Comparison of ENCODE assay signal across 8 mouse cellular contexts in the genomic region with DNA sequence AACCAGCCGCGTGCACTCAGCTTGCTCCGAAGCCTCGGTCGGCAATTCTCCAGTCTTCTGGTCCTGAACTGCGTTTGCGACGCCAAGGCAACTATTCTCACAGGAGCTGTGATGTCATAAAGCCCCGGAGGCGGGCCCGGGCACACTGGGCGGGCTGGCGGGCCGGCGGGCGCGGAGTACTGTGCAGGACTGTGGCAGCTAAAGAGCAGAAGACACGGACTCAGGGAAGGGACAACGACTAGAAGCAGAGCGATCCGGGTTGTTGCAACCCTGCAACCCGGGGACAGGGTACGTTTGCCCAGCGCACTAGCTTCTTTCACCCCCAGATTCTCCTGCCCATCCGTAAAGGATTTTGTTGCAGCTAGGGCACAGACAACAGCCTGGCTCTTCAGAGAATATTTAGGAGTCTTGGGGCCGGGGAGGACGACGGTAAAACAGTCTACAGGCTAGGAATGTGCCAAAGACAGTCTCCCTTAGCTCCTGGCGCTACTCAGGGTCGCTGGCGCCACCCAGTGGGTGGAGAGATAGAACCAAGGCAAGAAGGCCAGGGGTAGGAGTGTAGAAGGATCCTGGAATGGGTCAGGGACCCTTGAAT. TPM values are rescaled to one million over a fixed set of nuclear protein-coding genes. Genes with fewer than 3 reads are reported as not detected.
DNase-seq lines count a peak whose midpoint lies in the region; ATAC-seq and TF ChIP-seq lines count a peak whose summit lies in the region.

TSS of gene Cfap100 (minus strand) at position 418 of the 595 bp plus-strand sequence.

- no peaks in the 10 kb centered on the region for H3K36me3 ChIP-seq in embryonic facial prominence, embryonic 12.5 days
- H3K36me3 ChIP-seq in heart, adult 2 months (ENCODE audit: control insufficient read depth, insufficient read depth, low read length) = no peaks in the 10 kb centered on the region
- no peaks in the 10 kb centered on the region for H3K36me3 ChIP-seq in limb, embryonic 10.5 days
- no peaks in the 10 kb centered on the region for H3K36me3 ChIP-seq in midbrain, embryonic 11.5 days (ENCODE audit: control insufficient read depth, insufficient read depth, low read length)
- no peaks in the 10 kb centered on the region for H3K36me3 ChIP-seq in stomach, embryonic 14.5 days (ENCODE audit: control insufficient read depth, insufficient read depth, low read length)

- no peak for TF ChIP-seq POLR2A in heart, adult 2 months (IDR thresholded peaks at IDR 0.05; ENCODE audit: insufficient read depth, low read depth, low read length)

- under 1% methylated on average over 31 of the region's 31 CpGs for WGBS in embryonic facial prominence, embryonic 12.5 days
- WGBS in heart, adult 2 months = under 1% methylated on average over 31 of the region's 31 CpGs
- under 1% methylated on average over 31 of the region's 31 CpGs for WGBS in limb, embryonic 10.5 days
- WGBS in midbrain, embryonic 11.5 days = 0% methylated on average over 31 of the region's 31 CpGs
- under 1% methylated on average over 31 of the region's 31 CpGs for WGBS in stomach, embryonic 14.5 days

- peak within 1 kb of the TSS; percentile 88 for H3K4me2 ChIP-seq in embryonic facial prominence, embryonic 12.5 days (replicated peaks)
- peak within 1 kb of the TSS; percentile 71 for H3K4me2 ChIP-seq in midbrain, embryonic 11.5 days
- H3K4me2 ChIP-seq in stomach, embryonic 14.5 days (replicated peaks; ENCODE audit: low read depth, low read length) = peak within 1 kb of the TSS; percentile 85

- DNase-seq in 3T3-L1 (ENCODE audit: low read depth, low spot score) = peak; percentile 84
- DNase-seq in adrenal gland, postnatal 36 days = peak; percentile 88 to 90
- peak; percentile 75 to 81 for DNase-seq in heart, adult 2 months
- peak; percentile 82 for DNase-seq in kidney, adult 18-20 months
- DNase-seq in limb, embryonic 10.5 days (ENCODE audit: low spot score) = peak; percentile 75
- peak; percentile 95 for DNase-seq in midbrain, embryonic 11.5 days (ENCODE audit: low spot score, missing footprints)

- peaks cover 7% of the 10 kb centered on the region; the same call in 1 of the 2 replicates for H3K4me1 ChIP-seq in embryonic facial prominence, embryonic 12.5 days
- peaks cover 1% of the 10 kb centered on the region; the same call in 1 of the 2 replicates for H3K4me1 ChIP-seq in heart, adult 2 months (ENCODE audit: control insufficient read depth, insufficient read depth, low read length)
- H3K4me1 ChIP-seq in limb, embryonic 10.5 days = peaks cover 14% of the 10 kb centered on the region
- peaks cover 6% of the 10 kb centered on the region for H3K4me1 ChIP-seq in midbrain, embryonic 11.5 days (ENCODE audit: control insufficient read depth, insufficient read depth, low read length)
- H3K4me1 ChIP-seq in stomach, embryonic 14.5 days (ENCODE audit: control insufficient read depth, insufficient read depth, low read length) = no peaks in the 10 kb centered on the region

- no peaks in the 10 kb centered on the region for H3K9me3 ChIP-seq in embryonic facial prominence, embryonic 12.5 days
- H3K9me3 ChIP-seq in limb, embryonic 10.5 days (replicated peaks) = no peaks in the 10 kb centered on the region
- H3K9me3 ChIP-seq in midbrain, embryonic 11.5 days (ENCODE audit: control insufficient read depth, low read length) = no peaks in the 10 kb centered on the region
- no peaks in the 10 kb centered on the region for H3K9me3 ChIP-seq in stomach, embryonic 14.5 days (ENCODE audit: control insufficient read depth, low read depth, low read length)

- peak within 1 kb of the TSS; percentile 53 for H3K9ac ChIP-seq in embryonic facial prominence, embryonic 12.5 days
- peak within 1 kb of the TSS; percentile 60 for H3K9ac ChIP-seq in heart, adult 2 months (ENCODE audit: low read depth, low read length)
- H3K9ac ChIP-seq in midbrain, embryonic 11.5 days (ENCODE audit: low read length) = peak within 1 kb of the TSS; percentile 64
- H3K9ac ChIP-seq in stomach, embryonic 14.5 days (replicated peaks; ENCODE audit: low read depth, low read length) = no peak within 1 kb of the TSS

- peak; percentile 72 for ATAC-seq in embryonic facial prominence, embryonic 12.5 days (ENCODE audit: insufficient number of reproducible peaks, insufficient read depth, low FRiP score, low TSS enrichment)
- ATAC-seq in midbrain, embryonic 11.5 days (ENCODE audit: low FRiP score) = peak; percentile 94
- peak; percentile 86; the same call in 1 of the 2 replicates for ATAC-seq in stomach, embryonic 14.5 days (ENCODE audit: insufficient number of reproducible peaks, insufficient read depth, low FRiP score, low read depth)

- TF ChIP-seq CTCF in heart, adult 2 months (IDR thresholded peaks at IDR 0.05) = peak; percentile 73

- no peak within 1 kb of the TSS for H3K27ac ChIP-seq in embryonic facial prominence, embryonic 12.5 days
- peak within 1 kb of the TSS; percentile 36 for H3K27ac ChIP-seq in heart, adult 2 months
- peak within 1 kb of the TSS; percentile 66 for H3K27ac ChIP-seq in limb, embryonic 10.5 days
- no peak within 1 kb of the TSS; the same call in 1 of the 2 replicates for H3K27ac ChIP-seq in midbrain, embryonic 11.5 days (ENCODE audit: low read depth, low read length)
- H3K27ac ChIP-seq in stomach, embryonic 14.5 days (ENCODE audit: low read length) = 0 out of 2 replicates have a peak within 1 kb of the TSS, but pooled peaks have one; percentile 15

- H3K4me3 ChIP-seq in embryonic facial prominence, embryonic 12.5 days = peak within 1 kb of the TSS; percentile 44
- H3K4me3 ChIP-seq in heart, adult 2 months = peak within 1 kb of the TSS; percentile 57
- peak within 1 kb of the TSS; percentile 56 for H3K4me3 ChIP-seq in limb, embryonic 10.5 days
- peak within 1 kb of the TSS; percentile 38 for H3K4me3 ChIP-seq in midbrain, embryonic 11.5 days (ENCODE audit: low read depth, low read length)
- H3K4me3 ChIP-seq in stomach, embryonic 14.5 days (ENCODE audit: low read depth, low read length) = peak within 1 kb of the TSS; percentile 39

- no peaks in the 10 kb centered on the region for H3K79me2 ChIP-seq in heart, adult 2 months (replicated peaks; ENCODE audit: control insufficient read depth, insufficient read depth, low read length)

- peaks cover 10% of the 10 kb centered on the region; the same call in 1 of the 2 replicates for H3K27me3 ChIP-seq in embryonic facial prominence, embryonic 12.5 days
- no peaks in the 10 kb centered on the region for H3K27me3 ChIP-seq in heart, adult 2 months (ENCODE audit: control insufficient read depth, insufficient read depth, low read length)
- H3K27me3 ChIP-seq in limb, embryonic 10.5 days (ENCODE audit: low read depth, poor library complexity, severe bottlenecking) = peaks cover 28% of the 10 kb centered on the region
- H3K27me3 ChIP-seq in midbrain, embryonic 11.5 days (ENCODE audit: control insufficient read depth, insufficient read depth, low read length) = peaks cover 7% of the 10 kb centered on the region
- H3K27me3 ChIP-seq in stomach, embryonic 14.5 days (ENCODE audit: control insufficient read depth, insufficient read depth, low read length) = peaks cover 6% of the 10 kb centered on the region; the same call in 1 of the 2 replicates

- intact Hi-C loops in heart, adult 2 months (cut with DNase I) = loop anchor here (10.0 kb wide), 1 partner anchor 744 kb away; no protein-coding TSS in a partner anchor

- no peak for TF ChIP-seq EP300 in heart, adult 2 months (IDR thresholded peaks at IDR 0.05; ENCODE audit: insufficient read depth, low read depth, low read length)

RNA-seq across cellular contexts. Expression of gene Cfap100, which starts in this region (rescaled TPM):
- total RNA-seq in adrenal gland, postnatal 36 days (2021) = 1 to 10 TPM in 1 of 2 experiments, under 1 TPM in 1; 0.46 to 1.2 TPM
- 0.65 and 0.76 TPM in 2 replicates for polyA plus RNA-seq in embryonic facial prominence, embryonic 12.5 days (2016; fragmentation: Nextera tagmentation; extraction: Ambion mirVana)
- under 1 TPM; 0.16 to 0.18 TPM for total RNA-seq in heart, adult 2 months (2021)
- 0.44 and 0.80 TPM in 2 replicates for polyA plus RNA-seq in heart, adult 2 months (2012; rRNA removed)
- polyA plus RNA-seq in limb, embryonic 10.5 days (2016; fragmentation: Nextera tagmentation; extraction: Ambion mirVana) = 0.30 and 0.64 TPM in 2 replicates
- polyA plus RNA-seq in midbrain, embryonic 11.5 days (2014; fragmentation: Nextera tagmentation; extraction: Ambion mirVana) = 1.8 and 2.8 TPM in 2 replicates
- 0.61 and 0.71 TPM in 2 replicates for polyA plus RNA-seq in stomach, embryonic 14.5 days (2014; fragmentation: Nextera tagmentation; extraction: Ambion mirVana)

Comparison
In these comparisons a context has a peak if more than half of its experiments do, and no peak if none do; other contexts are left out.
1. Peak in ATAC-seq, H3K4me3 ChIP-seq, H3K9ac ChIP-seq and H3K4me2 ChIP-seq in embryonic facial prominence, embryonic 12.5 days; RNA of the gene not detected or under 1 TPM.
2. Peak in DNase-seq, H3K4me3 ChIP-seq, H3K27ac ChIP-seq and H3K9ac ChIP-seq in heart, adult 2 months; RNA of the gene not detected or under 1 TPM.
3. Peak in DNase-seq, H3K4me3 ChIP-seq and H3K27ac ChIP-seq in limb, embryonic 10.5 days; RNA of the gene not detected or under 1 TPM.
4. Peak in ATAC-seq, H3K4me3 ChIP-seq, H3K27ac ChIP-seq and H3K4me2 ChIP-seq in stomach, embryonic 14.5 days; RNA of the gene not detected or under 1 TPM.